Mouse (Mus musculus): ENCODE data around the gene Krt2.

DNA sequence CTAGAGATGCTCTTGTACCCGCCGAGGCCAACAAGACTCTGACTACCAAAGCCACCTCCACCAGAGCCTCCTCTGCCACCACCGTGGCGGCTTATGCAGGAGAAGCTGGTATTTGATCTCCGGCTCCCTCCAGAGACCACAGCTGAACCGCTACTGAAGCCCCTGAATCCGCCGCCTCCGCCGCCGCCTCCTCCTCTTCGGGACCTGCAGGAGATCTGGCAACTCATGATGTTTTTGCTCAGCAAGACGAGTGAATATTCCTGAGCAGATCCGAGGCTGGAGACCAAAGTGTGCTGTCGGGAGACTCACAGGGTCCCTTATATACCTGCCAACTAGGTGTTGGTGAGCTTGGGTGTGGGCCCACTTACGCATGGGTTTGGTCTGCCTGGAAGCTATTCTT lies at the start of gene Krt2:
- TF ChIP-seq CTCF (IDR thresholded peaks at IDR 0.05; ENCODE audit: low read depth), result no peak
- no peak for TF ChIP-seq EP300 (IDR thresholded peaks at IDR 0.05; ENCODE audit: low read depth)

All from heart, postnatal 0 days (tissue).